Mouse (Mus musculus) neural tube, embryonic 15.5 days (tissue): ENCODE results near the gene Cyp2j6. TPM values are rescaled to one million over a fixed set of nuclear protein-coding genes. Genes with fewer than 3 reads are reported as not detected.

Experiments used
- ATAC-seq: fragments of 200-750 bp; cut with Nextera tagmentation; 2 replicates; pipeline ENCODE4 v1.8.0; 2017; ENCODE audit warnings: mild to moderate bottlenecking, moderate TSS enrichment, moderate library complexity; ENCODE audit not compliant: low FRiP score
- H3K27ac ChIP-seq: fragments of 300-500 bp; sonication (generic); replicated peaks from 2 replicates; pipeline ENCODE4 v1.5.1; 2015; ENCODE audit warnings: mild to moderate bottlenecking, inconsistent platforms
- H3K27me3 ChIP-seq: fragments of 300-500 bp; sonication (generic); replicated peaks from 2 replicates; pipeline ENCODE4 v1.6.1; 2015; ENCODE audit warnings: inconsistent platforms
- H3K36me3 ChIP-seq: fragments of 300-500 bp; sonication (generic); 2 replicates; pipeline ENCODE4 v1.6.1; 2015; ENCODE audit warnings: inconsistent platforms
- H3K4me1 ChIP-seq: fragments of 300-500 bp; sonication (generic); 2 replicates; pipeline ENCODE4 v1.6.1; 2015; ENCODE audit warnings: inconsistent platforms
- H3K4me2 ChIP-seq: fragments of 300-500 bp; sonication (generic); 2 replicates; pipeline ENCODE4 v1.6.1; 2015; ENCODE audit warnings: inconsistent platforms, mild to moderate bottlenecking, moderate library complexity
- H3K4me3 ChIP-seq: fragments of 300-500 bp; sonication (generic); replicated peaks from 2 replicates; pipeline ENCODE4 v1.5.1; 2015; ENCODE audit warnings: mild to moderate bottlenecking, inconsistent platforms
- H3K9ac ChIP-seq: fragments of 300-500 bp; sonication (generic); replicated peaks from 2 replicates; pipeline ENCODE4 v1.6.1; 2015; ENCODE audit warnings: mild to moderate bottlenecking, inconsistent platforms
- H3K9me3 ChIP-seq: fragments of 300-500 bp; sonication (generic); replicated peaks from 2 replicates; pipeline ENCODE4 v1.6.1; 2016; ENCODE audit warnings: inconsistent platforms
- WGBS: fragments of 180-500 bp; shearing (Covaris S2); methylation state at CpG from one replicate; pipeline ENCODE4 v1.1.7; 2015; ENCODE audit warnings: mixed read lengths; 5-methylcytosine and 5-hydroxymethylcytosine counted together
- polyA plus RNA-seq: library from polyadenylated mRNA; unstranded; fragments of >200 nt; fragmentation: Nextera tagmentation; extraction: Ambion mirVana; gene quantifications from 2 replicates; pipeline ENCODE4 v1.2.1, GENCODE M21; 2015

The Cyp2j6 gene
- polyA plus RNA-seq, 1 experiment from 2014 or later: 6.2 TPM

- no peak for ATAC-seq
- no peak overlapping the region for H3K27ac ChIP-seq
- H3K9me3 ChIP-seq: no peaks in the 10 kb centered on the region
- no peak overlapping the region for H3K9ac ChIP-seq
- H3K4me1 ChIP-seq: no peaks in the 10 kb centered on the region
- 68% methylated on average over 1 of the region's 1 CpGs for whole genome bisulfite sequencing
- H3K36me3 ChIP-seq: no peaks in the 10 kb centered on the region
- H3K4me2 ChIP-seq: no peak overlapping the region
- no peak overlapping the region for H3K4me3 ChIP-seq
- no peaks in the 10 kb centered on the region for H3K27me3 ChIP-seq
These were observed 7.5 kb downstream of the Cyp2j6 start for GRCm38 (mm10) chr4:96545976-96546375.

GRCm38 (mm10) chr4:96525772-96526171 lies 27.7 kb downstream of the Cyp2j6 start:
- 19% methylated on average over 1 of the region's 1 CpGs for WGBS
- no peak for ATAC-seq
- H3K27me3 ChIP-seq: no peaks in the 10 kb centered on the region
- peaks cover 4% of the 10 kb centered on the region; the same call in 1 of the 2 replicates for H3K36me3 ChIP-seq
- no peaks in the 10 kb centered on the region for H3K9me3 ChIP-seq
- H3K27ac ChIP-seq: no peak overlapping the region
- no peaks in the 10 kb centered on the region for H3K4me1 ChIP-seq
- no peak overlapping the region for H3K4me3 ChIP-seq
- no peak overlapping the region for H3K4me2 ChIP-seq
- no peak overlapping the region for H3K9ac ChIP-seq

GRCm38 (mm10) chr4:96522256-96522655 lies 31.2 kb downstream of the Cyp2j6 start:
- no peak for ATAC-seq
- H3K9ac ChIP-seq: no peak overlapping the region
- H3K27me3 ChIP-seq: no peaks in the 10 kb centered on the region
- no peaks in the 10 kb centered on the region for H3K4me1 ChIP-seq
- H3K36me3 ChIP-seq: no peaks in the 10 kb centered on the region
- 87% methylated on average over 2 of the region's 2 CpGs for WGBS
- no peaks in the 10 kb centered on the region for H3K9me3 ChIP-seq
- H3K4me2 ChIP-seq: no peak overlapping the region
- H3K4me3 ChIP-seq: no peak overlapping the region
- H3K27ac ChIP-seq: no peak overlapping the region

GRCm38 (mm10) chr4:96510083-96510482 lies 43.4 kb downstream of the Cyp2j6 start:
- no peaks in the 10 kb centered on the region for H3K27me3 ChIP-seq
- H3K4me3 ChIP-seq: no peak overlapping the region
- 92% methylated on average over 3 of the region's 3 CpGs for WGBS
- H3K27ac ChIP-seq: no peak overlapping the region
- no peak overlapping the region for H3K9ac ChIP-seq
- no peak for ATAC-seq
- H3K36me3 ChIP-seq: no peaks in the 10 kb centered on the region
- no peaks in the 10 kb centered on the region for H3K4me1 ChIP-seq
- no peak overlapping the region for H3K4me2 ChIP-seq
- no peaks in the 10 kb centered on the region for H3K9me3 ChIP-seq

- Histone ChIP-seq H3K27ac (no peak within 1 kb of the TSS), H3K4me3 (no peak within 1 kb of the TSS), H3K4me1 (no peaks in the 10 kb centered on the region), H3K9me3 (no peaks in the 10 kb centered on the region), H3K27me3 (no peaks in the 10 kb centered on the region), H3K36me3 (no peaks in the 10 kb centered on the region), H3K9ac (no peak within 1 kb of the TSS), H3K4me2 (no peak within 1 kb of the TSS)
- no peak for ATAC-seq
- WGBS: 77% methylated on average over 1 of the region's 1 CpGs
These were observed 46.2 kb downstream of the Cyp2j6 start, which contains the start of gene Cyp2j8 for GRCm38 (mm10) chr4:96507286-96507685. Gene Cyp2j8 (minus strand): TSS chr4:96507386.

Other genes with a start within 250 kb of the Cyp2j6 start
- gene Cyp2j11, start 205.0 kb downstream of the Cyp2j6 start, polyA plus RNA-seq: not detected in 2 replicates
- gene Cyp2j8, start 46.3 kb downstream of the Cyp2j6 start, polyA plus RNA-seq: not detected in 2 replicates
- 8.1 and 8.7 TPM in 2 replicates for gene Cyp2j9, start 37.9 kb upstream of the Cyp2j6 start, polyA plus RNA-seq
- gene Cyp2j5, start 110.5 kb upstream of the Cyp2j6 start, polyA plus RNA-seq: not detected in 2 replicates
- not detected in 2 replicates for gene Gm12695, start 231.5 kb upstream of the Cyp2j6 start, polyA plus RNA-seq